Mouse (Mus musculus): Measurements from ENCODE around the gene Dpf1. TPM values are rescaled to one million over a fixed set of nuclear protein-coding genes. Genes with fewer than 3 reads are reported as not detected.

The Dpf1 gene
- polyA plus RNA-seq, 1 experiment from 2014 or later, result 38.8 TPM

DNA sequence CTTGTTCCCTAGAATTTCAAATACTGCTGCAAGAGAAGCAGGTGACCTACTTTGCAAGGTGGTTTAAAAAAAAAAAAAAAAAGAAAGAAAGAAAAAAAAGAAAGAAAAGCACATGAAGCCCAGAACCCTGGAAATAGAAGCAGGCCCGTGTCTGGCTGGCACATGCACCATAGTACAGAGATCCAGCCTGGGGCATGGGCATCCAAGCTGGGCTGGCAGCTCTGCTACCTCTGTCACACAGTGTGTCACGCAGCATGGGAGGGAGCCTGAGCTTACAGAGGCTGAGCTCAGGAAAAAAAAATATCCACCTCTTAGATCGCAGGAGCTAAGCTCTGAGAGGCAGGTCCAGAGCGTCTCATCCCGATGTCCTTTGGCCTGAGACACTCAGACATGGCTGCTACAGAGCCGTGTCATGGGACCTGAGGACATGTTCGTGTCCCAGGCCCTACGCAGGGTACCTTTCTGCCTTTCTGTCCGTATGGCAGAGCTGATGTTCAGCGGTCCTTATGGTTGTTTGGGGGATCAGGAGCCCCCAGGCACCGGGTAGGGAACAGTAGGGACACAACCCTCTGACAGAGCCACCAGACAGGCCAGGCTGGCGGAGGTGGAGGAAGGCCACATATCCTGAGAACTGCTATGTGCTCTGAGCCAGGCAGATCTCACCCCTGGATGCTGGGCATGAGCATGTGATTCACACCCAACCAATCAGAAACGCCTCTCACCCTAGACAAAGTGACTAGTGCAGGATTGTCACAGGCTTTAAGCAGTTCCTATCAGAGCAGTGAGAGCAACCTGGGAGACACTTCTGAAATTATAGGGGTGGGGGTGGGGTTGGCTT is 63.6 kb downstream of the Dpf1 start:
- H3K4me3 ChIP-seq, result no peak overlapping the region
- peaks cover 26% of the 10 kb centered on the region for H3K36me3 ChIP-seq
- H3K9me3 ChIP-seq (replicated peaks), result no peaks in the 10 kb centered on the region
- no peaks in the 10 kb centered on the region for H3K27me3 ChIP-seq (ENCODE audit: low read depth, poor library complexity, severe bottlenecking)
- DNase-seq (ENCODE audit: low spot score), result no peak
- WGBS, result 82% methylated on average over 13 of the region's 13 CpGs
- H3K4me1 ChIP-seq, result peaks cover 10% of the 10 kb centered on the region
- 0 out of 2 replicates have a peak overlapping the region, but pooled peaks have one; percentile 50 for H3K27ac ChIP-seq (replicated peaks)

Other genes starting within 250 kb of the Dpf1 start
- gene Ryr1, start 178.8 kb upstream of the Dpf1 start, polyA plus RNA-seq (2016; fragmentation: Nextera tagmentation; extraction: Ambion mirVana), result 0.49 and 0.96 TPM in 2 replicates
- gene Rasgrp4, start 169.1 kb upstream of the Dpf1 start, polyA plus RNA-seq (2016; fragmentation: Nextera tagmentation; extraction: Ambion mirVana), result 0.33 and 0.76 TPM in 2 replicates
- 13.7 and 14.8 TPM in 2 replicates for gene Fam98c, start 147.7 kb upstream of the Dpf1 start, polyA plus RNA-seq (2016; fragmentation: Nextera tagmentation; extraction: Ambion mirVana)
- 1.2 and 1.3 TPM in 2 replicates for gene Ggn, start 133.7 kb upstream of the Dpf1 start, polyA plus RNA-seq (2016; fragmentation: Nextera tagmentation; extraction: Ambion mirVana)
- 4.1 and 5.2 TPM in 2 replicates for gene Spred3, start 133.5 kb upstream of the Dpf1 start, polyA plus RNA-seq (2016; fragmentation: Nextera tagmentation; extraction: Ambion mirVana)
- gene Psmd8, start 123.2 kb upstream of the Dpf1 start, polyA plus RNA-seq (2016; fragmentation: Nextera tagmentation; extraction: Ambion mirVana), result 295 and 312 TPM in 2 replicates
- gene Catsperg1, start 89.9 kb upstream of the Dpf1 start, polyA plus RNA-seq (2016; fragmentation: Nextera tagmentation; extraction: Ambion mirVana), result 0.43 and 0.52 TPM in 2 replicates
- gene Kcnk6, start 71.4 kb upstream of the Dpf1 start, polyA plus RNA-seq (2016; fragmentation: Nextera tagmentation; extraction: Ambion mirVana), result 0.65 and 0.85 TPM in 2 replicates
- 106 and 111 TPM in 2 replicates for gene Yif1b, start 65.6 kb upstream of the Dpf1 start, polyA plus RNA-seq (2016; fragmentation: Nextera tagmentation; extraction: Ambion mirVana)
- 4.2 and 4.7 TPM in 2 replicates for gene 2200002D01Rik, start 55.5 kb upstream of the Dpf1 start, polyA plus RNA-seq (2016; fragmentation: Nextera tagmentation; extraction: Ambion mirVana)
- gene Spint2, start 22.0 kb upstream of the Dpf1 start, polyA plus RNA-seq (2016; fragmentation: Nextera tagmentation; extraction: Ambion mirVana), result 20.5 and 20.8 TPM in 2 replicates
- 21.9 and 22.2 TPM in 2 replicates for gene Ppp1r14a, start 14.6 kb upstream of the Dpf1 start, polyA plus RNA-seq (2016; fragmentation: Nextera tagmentation; extraction: Ambion mirVana)
- gene Sipa1l3, start 214.7 kb downstream of the Dpf1 start, polyA plus RNA-seq (2016; fragmentation: Nextera tagmentation; extraction: Ambion mirVana), result 8.4 and 8.7 TPM in 2 replicates